Mouse (Mus musculus) telencephalon, adult 2 months (tissue): Measurements from ENCODE around the gene Mllt3.

Experiments
- DNase-seq: peaks from one replicate; pipeline ENCODE4 v3.0.0-alpha.2; 2011; ENCODE audit warnings: low read depth, low spot score

Gene Mllt3

DNA sequence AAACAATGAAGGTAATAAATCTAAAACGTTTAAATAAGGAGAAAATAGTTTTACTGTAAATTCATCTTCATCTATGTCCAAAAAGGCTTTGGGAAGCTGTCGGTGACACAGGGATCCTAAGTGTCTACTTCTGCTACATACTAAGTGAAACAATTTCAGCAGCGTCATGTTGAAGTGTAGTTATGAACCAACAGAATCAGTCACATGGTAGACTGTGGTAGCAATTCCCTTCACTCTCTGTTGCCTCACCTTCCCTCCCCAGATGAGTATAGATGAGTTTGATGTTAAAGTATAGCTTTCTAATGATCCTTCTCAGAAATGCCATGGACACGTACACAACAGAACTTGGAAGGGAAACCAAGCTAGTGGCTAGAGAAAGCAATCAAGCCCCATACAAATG lies 79.9 kb downstream of the Mllt3 start:
- DNase-seq: no peak

GRCm38 (mm10) chr4:87949451-87949850 lies 83.7 kb downstream of the Mllt3 start:
- no peak for DNase-seq

DNA sequence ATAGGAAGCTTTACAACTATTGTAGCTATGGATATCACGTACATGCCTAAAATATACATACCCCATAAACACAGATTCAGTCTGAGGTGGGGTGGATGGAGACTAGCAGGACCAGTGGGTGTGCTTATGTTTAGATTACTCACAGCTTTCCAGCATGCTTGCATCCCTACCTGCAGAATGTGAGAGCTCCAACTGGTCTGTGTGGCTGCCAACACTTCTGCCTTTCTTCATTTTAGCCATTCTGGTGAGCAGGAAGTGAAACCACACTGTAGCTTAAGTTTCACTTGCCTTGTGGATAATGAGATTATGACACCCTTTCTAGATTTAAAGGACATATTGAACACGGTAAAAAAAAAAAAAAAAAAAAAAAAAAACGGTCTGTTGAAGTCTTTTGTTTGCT lies 88.8 kb downstream of the Mllt3 start:
- no peak for DNase-seq

DNA sequence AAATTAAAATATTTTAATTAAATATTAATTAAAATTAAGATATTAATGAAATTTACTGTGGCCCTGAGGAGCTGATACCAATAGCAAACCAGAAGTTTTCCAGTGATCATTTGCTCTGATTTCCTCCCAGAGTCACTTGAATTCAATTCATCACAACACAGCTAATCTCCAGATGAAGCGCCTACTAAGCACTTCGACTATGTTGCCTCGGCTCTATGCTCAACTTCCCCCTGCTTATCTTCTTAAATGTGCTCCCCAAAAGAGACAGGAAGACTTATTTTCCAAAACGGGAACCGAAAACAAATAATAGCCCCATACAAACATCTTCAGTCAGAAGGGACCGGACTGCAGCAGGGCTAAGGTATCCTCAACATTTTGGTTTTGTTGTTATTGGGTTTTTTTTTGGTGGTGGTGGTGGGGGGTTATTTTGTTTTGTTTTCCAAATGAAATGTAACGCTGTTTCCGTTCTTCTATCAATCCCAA lies 90.2 kb downstream of the Mllt3 start:
- no peak for DNase-seq

DNA sequence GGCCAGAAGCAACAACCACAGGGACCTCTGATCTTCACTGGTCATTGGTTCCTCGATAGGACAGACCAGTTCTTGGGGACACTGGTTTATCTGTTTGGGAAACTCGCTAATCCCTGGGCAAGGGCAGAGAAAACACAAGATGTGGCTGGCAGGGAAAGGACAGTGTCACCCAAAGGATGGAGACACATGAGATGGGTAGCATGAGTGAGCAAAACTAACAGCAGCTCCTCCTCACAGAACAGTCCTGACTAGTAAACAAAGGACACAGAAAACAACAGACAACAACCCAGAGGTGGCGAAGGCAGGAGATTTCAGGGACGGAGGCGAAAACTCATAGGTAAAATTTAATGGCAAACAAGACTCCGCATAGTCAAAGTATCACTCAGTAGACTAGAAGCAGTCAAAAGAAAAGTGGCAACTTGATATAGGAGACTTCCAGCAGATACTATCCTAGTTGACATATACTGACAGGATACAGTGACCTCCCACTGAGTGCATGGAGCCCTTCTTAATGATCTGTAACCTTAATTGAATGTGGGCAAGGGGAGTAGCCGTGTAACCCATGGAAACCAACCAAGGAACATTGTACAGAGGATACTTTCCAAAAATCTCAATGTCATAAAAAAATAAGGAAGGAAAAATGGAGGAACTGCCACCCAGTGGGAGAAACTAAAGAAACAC lies 93.5 kb downstream of the Mllt3 start:
- no peak for DNase-seq

DNA sequence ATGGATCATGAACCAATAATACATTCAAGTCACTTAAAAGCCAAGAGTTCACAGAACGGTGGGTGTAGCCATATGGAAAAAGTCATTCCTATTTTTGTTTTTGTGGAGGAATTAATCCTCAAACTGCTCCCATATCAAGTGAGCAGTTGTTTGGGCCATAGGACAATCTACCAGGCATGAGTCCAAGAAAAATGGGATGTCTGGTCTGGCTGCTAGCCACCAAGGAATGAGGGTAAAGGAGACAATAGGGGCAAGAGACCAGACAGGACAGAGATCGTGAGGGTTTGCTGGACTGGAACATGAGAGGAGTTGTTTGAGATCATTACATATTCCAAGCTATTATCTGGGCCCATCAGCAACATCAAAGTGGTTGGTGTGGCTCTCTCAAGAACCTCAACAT lies 96.8 kb downstream of the Mllt3 start:
- DNase-seq: no peak

DNA sequence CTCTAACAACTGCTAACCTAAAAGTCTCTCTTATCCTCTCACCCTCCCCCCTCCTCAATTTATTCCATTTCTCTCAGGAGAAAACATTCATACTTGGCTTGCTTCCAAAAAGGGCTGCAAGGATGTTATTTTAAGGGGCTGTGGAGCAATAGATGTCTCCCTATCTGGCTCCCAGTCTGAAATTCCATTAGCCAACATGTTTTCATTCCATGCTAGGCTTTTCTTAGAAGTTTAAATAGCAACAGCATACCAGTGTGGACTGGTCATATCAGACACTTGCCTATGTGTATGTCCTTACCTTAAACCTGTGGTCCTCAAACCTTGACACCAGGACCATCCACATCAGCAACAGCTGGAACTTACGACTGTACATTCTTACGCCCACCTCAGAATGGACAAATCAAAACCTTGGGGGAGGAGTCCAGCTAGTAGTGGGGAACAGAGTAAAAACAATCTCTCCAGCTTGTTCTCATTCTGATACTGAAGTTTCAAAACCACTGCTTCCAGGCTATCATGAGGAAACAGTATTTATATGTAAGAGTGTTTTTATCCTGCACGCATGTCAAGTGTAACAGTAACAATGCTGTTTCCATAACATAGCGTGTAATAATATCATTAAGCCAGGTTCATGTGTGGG lies 99.3 kb downstream of the Mllt3 start:
- DNase-seq: no peak

GRCm38 (mm10) chr4:87930356-87931245 lies 102.6 kb downstream of the Mllt3 start:
- DNase-seq: no peak

DNA sequence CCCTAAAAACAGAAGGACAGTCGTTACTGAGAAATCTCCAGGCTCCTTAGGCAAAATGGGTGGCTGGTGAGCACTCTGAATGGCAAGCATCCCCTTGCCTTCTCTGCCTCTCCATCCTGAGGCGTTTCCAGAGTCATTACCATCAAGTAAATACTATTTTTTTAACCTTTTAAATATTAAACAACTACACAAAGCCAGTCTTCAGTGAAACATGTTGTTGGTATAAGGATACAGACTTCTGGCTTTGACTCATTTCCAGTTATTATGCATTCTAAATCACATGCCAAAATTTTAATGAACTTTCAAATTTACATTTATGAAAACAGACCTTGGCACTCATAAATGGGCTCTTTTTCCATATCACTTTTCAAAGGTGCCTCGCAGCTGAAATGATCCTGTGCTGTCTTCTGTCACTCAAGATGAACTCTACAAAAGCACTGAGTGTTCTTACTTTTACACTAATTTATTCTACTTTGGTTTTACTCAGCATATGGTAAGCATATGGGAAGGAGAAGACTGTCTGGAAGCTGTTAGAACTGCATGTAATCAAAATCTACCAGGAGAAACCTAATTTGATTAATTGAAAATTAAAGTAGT lies 104.5 kb downstream of the Mllt3 start:
- peak; percentile 31 for DNase-seq

- DNase-seq: no peak
Measured at GRCm38 (mm10) chr4:87927354-87927753, 105.8 kb downstream of the Mllt3 start.

GRCm38 (mm10) chr4:87920664-87921063 lies 112.5 kb downstream of the Mllt3 start:
- DNase-seq: no peak

GRCm38 (mm10) chr4:87911172-87911994 lies 121.8 kb downstream of the Mllt3 start:
- no peak for DNase-seq

- no peak for DNase-seq
Measured at GRCm38 (mm10) chr4:87905149-87905771, 127.9 kb downstream of the Mllt3 start.

DNA sequence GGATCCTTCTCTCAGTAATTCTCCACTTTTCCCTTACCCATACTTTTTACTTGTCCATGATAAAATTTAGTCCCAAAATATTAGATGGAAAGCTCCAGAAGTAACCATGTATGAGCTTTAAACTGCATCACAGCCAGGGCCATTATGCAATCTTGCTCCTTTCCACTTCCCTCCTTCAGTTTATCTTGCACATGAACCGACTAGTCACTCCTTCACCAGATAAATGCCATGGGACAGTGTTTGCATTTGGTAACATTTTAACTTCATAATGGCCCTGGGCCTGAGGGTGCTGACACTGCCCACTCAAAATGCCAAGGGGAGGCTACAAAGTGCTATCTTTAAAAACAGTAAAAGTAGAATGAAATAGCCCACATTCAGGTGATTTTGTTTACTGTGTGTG lies 128.4 kb downstream of the Mllt3 start:
- no peak for DNase-seq

DNA sequence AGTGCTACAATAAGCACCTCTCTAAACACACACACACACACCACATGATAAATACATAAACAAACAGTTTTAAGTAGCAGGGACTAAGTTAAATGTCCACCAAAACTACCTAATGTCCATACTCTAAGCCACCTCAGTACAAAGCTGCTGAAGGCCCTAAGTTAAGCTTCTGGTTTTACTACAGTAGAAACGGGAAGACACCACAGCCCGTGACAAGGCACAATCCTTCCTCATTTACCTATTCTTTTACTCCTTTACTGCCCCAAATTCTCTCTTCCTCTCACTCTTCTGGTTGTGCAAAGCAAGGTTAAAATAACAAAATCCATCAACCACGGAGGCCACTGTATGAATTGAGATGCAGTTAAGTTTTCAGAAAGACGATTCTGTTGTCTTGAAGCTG lies 130.6 kb downstream of the Mllt3 start:
- DNase-seq: no peak

- no peak for DNase-seq
Measured at GRCm38 (mm10) chr4:87901166-87901565, 132.0 kb downstream of the Mllt3 start.

GRCm38 (mm10) chr4:87893498-87893897 lies 139.7 kb downstream of the Mllt3 start:
- DNase-seq: no peak

- DNase-seq: no peak
Measured at GRCm38 (mm10) chr4:87893012-87893411, 140.2 kb downstream of the Mllt3 start.

GRCm38 (mm10) chr4:87883225-87883875 lies 149.8 kb downstream of the Mllt3 start:
- peak; percentile 48 for DNase-seq

- DNase-seq: no peak
Measured at GRCm38 (mm10) chr4:87881995-87882394, 151.2 kb downstream of the Mllt3 start.
